Mouse (Mus musculus) intestine, embryonic 15.5 days (tissue): ENCODE data around the gene Arpc3. TPM values are rescaled to one million over a fixed set of nuclear protein-coding genes. Genes with fewer than 3 reads are reported as not detected.

Experiments used
- ATAC-seq: fragments of 200-750 bp; cut with Nextera tagmentation; 2 replicates; pipeline ENCODE4 v1.8.0; 2017; ENCODE audit warnings: moderate TSS enrichment, moderate library complexity
- H3K27ac ChIP-seq: fragments of 300-500 bp; sonication (generic); 2 replicates; pipeline ENCODE4 v1.5.1; 2015; ENCODE audit warnings: mild to moderate bottlenecking, inconsistent platforms
- H3K27me3 ChIP-seq: fragments of 300-500 bp; sonication (generic); replicated peaks from 2 replicates; pipeline ENCODE4 v1.6.1; 2015; ENCODE audit warnings: inconsistent platforms
- H3K36me3 ChIP-seq: fragments of 300-500 bp; sonication (generic); 2 replicates; pipeline ENCODE4 v1.6.1; 2015; ENCODE audit warnings: inconsistent platforms
- H3K4me1 ChIP-seq: fragments of 300-500 bp; sonication (generic); replicated peaks from 2 replicates; pipeline ENCODE4 v1.6.1; 2015; ENCODE audit warnings: inconsistent platforms
- H3K4me2 ChIP-seq: fragments of 300-500 bp; sonication (generic); replicated peaks from 2 replicates; pipeline ENCODE4 v1.6.1; 2015; ENCODE audit warnings: mild to moderate bottlenecking, inconsistent platforms
- H3K4me3 ChIP-seq: fragments of 300-500 bp; sonication (generic); replicated peaks from 2 replicates; pipeline ENCODE4 v1.5.1; 2015; ENCODE audit warnings: inconsistent platforms
- H3K9ac ChIP-seq: fragments of 300-500 bp; sonication (generic); 2 replicates; pipeline ENCODE4 v1.6.1; 2015; ENCODE audit warnings: inconsistent platforms
- H3K9me3 ChIP-seq: fragments of 300-500 bp; sonication (generic); 2 replicates; pipeline ENCODE4 v1.6.1; 2016; ENCODE audit warnings: inconsistent platforms
- WGBS: fragments of 180-500 bp; shearing (Covaris S2); methylation state at CpG from one replicate; pipeline ENCODE4 v1.1.7; 2015; 5-methylcytosine and 5-hydroxymethylcytosine counted together
- polyA plus RNA-seq: library from polyadenylated mRNA; unstranded; fragments of >200 nt; fragmentation: Nextera tagmentation; extraction: Ambion mirVana; gene quantifications from 2 replicates; pipeline ENCODE4 v1.2.1, GENCODE M21; 2015

Gene Arpc3
- polyA plus RNA-seq, 1 experiment from 2014 or later = 138 TPM

- no peak for ATAC-seq
- Histone ChIP-seq H3K4me3 (no peak overlapping the region), H3K9ac (no peak overlapping the region), H3K27ac (no peak overlapping the region), H3K4me2 (no peak overlapping the region), H3K9me3 (no peaks in the 10 kb centered on the region), H3K27me3 (no peaks in the 10 kb centered on the region), H3K36me3 (peaks cover 17% of the 10 kb centered on the region; the same call in 1 of the 2 replicates), H3K4me1 (peaks cover 3% of the 10 kb centered on the region)
- 95% methylated on average over 12 of the region's 12 CpGs for WGBS
Observed at GRCm38 (mm10) chr5:122378171-122378570, 13.5 kb upstream of the Arpc3 start.

- H3K9ac ChIP-seq = no peak overlapping the region
- H3K36me3 ChIP-seq = peaks cover 17% of the 10 kb centered on the region; the same call in 1 of the 2 replicates
- no peaks in the 10 kb centered on the region for H3K27me3 ChIP-seq
- 50% methylated on average over 11 of the region's 11 CpGs for WGBS
- H3K9me3 ChIP-seq = no peaks in the 10 kb centered on the region
- H3K4me3 ChIP-seq = no peak overlapping the region
- no peaks in the 10 kb centered on the region for H3K4me1 ChIP-seq
- no peak overlapping the region for H3K4me2 ChIP-seq
- no peak overlapping the region for H3K27ac ChIP-seq
- peak; percentile 61 for ATAC-seq
Observed at GRCm38 (mm10) chr5:122379374-122380155, 12.1 kb upstream of the Arpc3 start.

GRCm38 (mm10) chr5:122390006-122390405, 1.7 kb upstream of the Arpc3 start:
- no peak overlapping the region for H3K9ac ChIP-seq
- no peak overlapping the region for H3K4me3 ChIP-seq
- WGBS = 87% methylated on average over 5 of the region's 5 CpGs
- ATAC-seq = no peak
- H3K9me3 ChIP-seq = no peaks in the 10 kb centered on the region
- H3K27ac ChIP-seq = no peak overlapping the region
- H3K36me3 ChIP-seq = no peaks in the 10 kb centered on the region
- no peak overlapping the region for H3K4me2 ChIP-seq
- no peaks in the 10 kb centered on the region for H3K27me3 ChIP-seq
- peaks cover 6% of the 10 kb centered on the region; the same call in 1 of the 2 replicates for H3K4me1 ChIP-seq

- no peak overlapping the region for H3K27ac ChIP-seq
- no peaks in the 10 kb centered on the region for H3K9me3 ChIP-seq
- no peaks in the 10 kb centered on the region for H3K36me3 ChIP-seq
- H3K4me2 ChIP-seq = no peak overlapping the region
- no peaks in the 10 kb centered on the region for H3K27me3 ChIP-seq
- H3K9ac ChIP-seq = no peak overlapping the region
- peaks cover 6% of the 10 kb centered on the region; the same call in 1 of the 2 replicates for H3K4me1 ChIP-seq
- H3K4me3 ChIP-seq = no peak overlapping the region
- ATAC-seq = no peak
Observed at GRCm38 (mm10) chr5:122390671-122391070, 1.0 kb upstream of the Arpc3 start.

GRCm38 (mm10) chr5:122391178-122391785, 396 bp upstream of the Arpc3 start:
- H3K27ac ChIP-seq = no peak overlapping the region
- no peak overlapping the region for H3K9ac ChIP-seq
- H3K4me2 ChIP-seq = peak overlapping the region; percentile 68
- H3K27me3 ChIP-seq = no peaks in the 10 kb centered on the region
- H3K9me3 ChIP-seq = no peaks in the 10 kb centered on the region
- peak; percentile 11; the same call in 1 of the 2 replicates for ATAC-seq
- no peaks in the 10 kb centered on the region for H3K36me3 ChIP-seq
- peak overlapping the region; percentile 82 for H3K4me3 ChIP-seq
- peaks cover 6% of the 10 kb centered on the region; the same call in 1 of the 2 replicates for H3K4me1 ChIP-seq
- WGBS = 49% methylated on average over 16 of the region's 16 CpGs

GRCm38 (mm10) chr5:122392227-122393004, 738 bp downstream of the Arpc3 start:
- Histone ChIP-seq H3K4me3 (peak overlapping the region; percentile 82), H3K27ac (no peak overlapping the region), H3K9ac (peak overlapping the region; percentile 77), H3K4me2 (peak overlapping the region; percentile 68), H3K9me3 (no peaks in the 10 kb centered on the region), H3K36me3 (peaks cover 6% of the 10 kb centered on the region; the same call in 1 of the 2 replicates), H3K27me3 (no peaks in the 10 kb centered on the region), H3K4me1 (peaks cover 6% of the 10 kb centered on the region; the same call in 1 of the 2 replicates)
- 14% methylated on average over 19 of the region's 19 CpGs for WGBS
- peak; percentile 56 for ATAC-seq

GRCm38 (mm10) chr5:122393887-122394286, 2.2 kb downstream of the Arpc3 start:
- peaks cover 12% of the 10 kb centered on the region; the same call in 1 of the 2 replicates for H3K36me3 ChIP-seq
- H3K27me3 ChIP-seq = no peaks in the 10 kb centered on the region
- peaks cover 6% of the 10 kb centered on the region; the same call in 1 of the 2 replicates for H3K4me1 ChIP-seq
- H3K4me2 ChIP-seq = no peak overlapping the region
- no peak overlapping the region for H3K4me3 ChIP-seq
- 56% methylated on average over 2 of the region's 2 CpGs for WGBS
- no peak overlapping the region for H3K27ac ChIP-seq
- ATAC-seq = no peak
- no peak overlapping the region for H3K9ac ChIP-seq
- H3K9me3 ChIP-seq = no peaks in the 10 kb centered on the region

GRCm38 (mm10) chr5:122396791-122397190, 5.1 kb downstream of the Arpc3 start:
- Histone ChIP-seq H3K36me3 (peaks cover 16% of the 10 kb centered on the region; the same call in 1 of the 2 replicates), H3K9me3 (no peaks in the 10 kb centered on the region), H3K27ac (no peak overlapping the region; the same call in 1 of the 2 replicates), H3K4me2 (no peak overlapping the region), H3K9ac (no peak overlapping the region), H3K4me3 (no peak overlapping the region), H3K27me3 (no peaks in the 10 kb centered on the region), H3K4me1 (peaks cover 14% of the 10 kb centered on the region)
- no peak for ATAC-seq
- 86% methylated on average over 10 of the region's 10 CpGs for WGBS

GRCm38 (mm10) chr5:122397495-122397894, 5.8 kb downstream of the Arpc3 start:
- WGBS = 89% methylated on average over 8 of the region's 8 CpGs
- peaks cover 18% of the 10 kb centered on the region for H3K36me3 ChIP-seq
- no peak overlapping the region for H3K4me3 ChIP-seq
- no peak overlapping the region for H3K27ac ChIP-seq
- no peak for ATAC-seq
- H3K9me3 ChIP-seq = no peaks in the 10 kb centered on the region
- H3K27me3 ChIP-seq = no peaks in the 10 kb centered on the region
- no peak overlapping the region for H3K9ac ChIP-seq
- H3K4me1 ChIP-seq = peaks cover 11% of the 10 kb centered on the region
- no peak overlapping the region for H3K4me2 ChIP-seq

- Histone ChIP-seq H3K4me2 (no peak overlapping the region), H3K9ac (no peak overlapping the region), H3K4me3 (no peak overlapping the region), H3K9me3 (no peaks in the 10 kb centered on the region), H3K27me3 (no peaks in the 10 kb centered on the region), H3K36me3 (peaks cover 37% of the 10 kb centered on the region), H3K4me1 (peaks cover 8% of the 10 kb centered on the region), H3K27ac (no peak overlapping the region)
- 81% methylated on average over 8 of the region's 8 CpGs for WGBS
- ATAC-seq = no peak
Observed at GRCm38 (mm10) chr5:122399871-122400270, 8.2 kb downstream of the Arpc3 start.

GRCm38 (mm10) chr5:122400628-122401302, 9.1 kb downstream of the Arpc3 start:
- Histone ChIP-seq H3K9me3 (no peaks in the 10 kb centered on the region), H3K27me3 (no peaks in the 10 kb centered on the region), H3K9ac (no peak overlapping the region), H3K27ac (0 out of 2 replicates have a peak overlapping the region, but pooled peaks have one; percentile 15), H3K4me1 (peaks cover 8% of the 10 kb centered on the region), H3K4me2 (no peak overlapping the region), H3K36me3 (peaks cover 45% of the 10 kb centered on the region), H3K4me3 (no peak overlapping the region)
- peak; percentile 45; the same call in 1 of the 2 replicates for ATAC-seq
- 67% methylated on average over 18 of the region's 18 CpGs for WGBS
